In the genomic region with DNA sequence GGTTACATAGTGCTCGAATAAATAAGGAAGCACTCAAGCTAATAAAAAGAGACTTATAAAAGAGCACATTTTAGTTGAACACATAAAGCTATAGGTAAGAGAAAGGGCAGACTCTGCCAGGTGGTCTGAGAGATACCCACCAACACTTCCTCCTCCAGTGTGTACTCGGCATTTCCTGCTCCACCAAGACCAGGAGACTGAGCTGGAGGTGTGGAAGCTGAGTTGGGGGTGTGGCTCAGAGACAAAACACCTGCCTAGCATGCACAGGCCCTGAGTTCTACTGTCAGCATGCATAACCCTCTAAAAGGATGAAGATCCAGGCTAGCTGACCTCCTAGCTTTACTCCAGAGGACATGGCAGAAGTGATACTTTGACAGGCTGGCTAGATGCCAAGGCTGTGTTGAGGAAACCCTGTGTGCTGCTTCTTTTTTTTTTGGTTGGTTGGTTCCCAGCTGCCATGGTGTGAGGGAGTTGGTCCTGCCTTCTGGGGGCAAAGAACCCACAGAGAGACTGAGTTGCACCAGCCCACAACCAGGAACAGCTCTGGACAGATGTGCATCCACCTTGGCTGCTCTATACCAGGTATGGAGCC, we compare ENCODE assay signal across 9 mouse cellular contexts. TPM values are rescaled to one million over a fixed set of nuclear protein-coding genes. Genes with fewer than 3 reads are reported as not detected.
DNase-seq lines count a peak whose midpoint lies in the region; ATAC-seq and TF ChIP-seq lines count a peak whose summit lies in the region.
"Had no signal": no experiment of that assay in that cellular context is flagged by ENCODE, and none has a peak within 500 bp of the region (broad histone marks: within the 10 kb centered on the region; RNA-seq: fewer than 3 reads in every experiment).

No protein-coding gene starts in this region.

- H3K36me3 ChIP-seq in G1E (replicated peaks): peaks cover 3% of the 10 kb centered on the region
- H3K36me3 ChIP-seq: embryonic facial prominence, embryonic 13.5 days had no signal

- peak; percentile 56 to 67 for DNase-seq in kidney, postnatal 25 days
- no peak for DNase-seq in kidney, adult 11 months
- no peak for DNase-seq in G1E (ENCODE audit: low spot score)
- peak; percentile 39 to 79 for DNase-seq in spleen, postnatal 10 days (ENCODE audit: low spot score in 2 of 2)
- no peak for DNase-seq in frontal cortex, postnatal 36 days (ENCODE audit: low spot score in 2 of 2)
- DNase-seq in left cerebral cortex, postnatal 4 days: no peak
- DNase-seq: gastrocnemius, postnatal 25 days had no signal

- H3K4me3 ChIP-seq in G1E (ENCODE audit: low read depth, low read length): peak overlapping the region; percentile 31; the same call in 1 of the 2 replicates
- H3K4me3 ChIP-seq: embryonic facial prominence, embryonic 13.5 days had no signal

- TF ChIP-seq CTCF in G1E (IDR thresholded peaks at IDR 0.05; ENCODE audit: low read depth, low read length): no peak

- H3K27me3 ChIP-seq in G1E (ENCODE audit: insufficient read depth, low read length): no peaks in the 10 kb centered on the region

- intact Hi-C loops in left cerebral cortex, postnatal 4 days (cut with DNase I): loop anchor here (10.0 kb wide), 1 partner anchor 235 kb away; a partner anchor contains a TSS

- H3K9me3 ChIP-seq in G1E (replicated peaks): no peaks in the 10 kb centered on the region
- H3K9me3 ChIP-seq: embryonic facial prominence, embryonic 13.5 days had no signal

- H3K4me1 ChIP-seq in G1E (ENCODE audit: insufficient read depth, low read depth, low read length): peaks cover 66% of the 10 kb centered on the region

- ATAC-seq in G1E (ENCODE audit: extremely low read depth, insufficient number of reproducible peaks, low FRiP score, poor library complexity, severe bottlenecking): no peak
- 0 out of 2 replicates have a peak, but pooled peaks have one; percentile 0 for ATAC-seq in common myeloid progenitor, adult 5-6 weeks (replicated peaks; ENCODE audit: low read depth, poor library complexity, severe bottlenecking)

RNA-seq across cellular contexts. Expression of a gene that starts 1.2 kb away (rescaled TPM):
- total RNA-seq in G1E (2014; fragmentation: Nextera tagmentation) (121 and 123 TPM in 2 replicates), G1E (2017) (67.3 and 75.9 TPM in 2 replicates)
- 24.8 and 42.1 TPM in 2 replicates for polyA plus RNA-seq in G1E (2012)
- total RNA-seq in common myeloid progenitor, adult 5-6 weeks (2017): 39.6 and 40.4 TPM in 2 replicates
- 10 to 100 TPM; 15.5 to 16.6 TPM for total RNA-seq in left cerebral cortex, postnatal 4 days (2021)

RNA-seq across cellular contexts. Expression of a gene that starts 19.6 kb away (rescaled TPM):
- total RNA-seq in G1E (2014; fragmentation: Nextera tagmentation): not detected in 2 replicates
- total RNA-seq in G1E (2017): 0.05 TPM in 1 of 2 replicates, not detected in the other
- not detected in 2 replicates for polyA plus RNA-seq in G1E (2012)
- not detected in 2 replicates for total RNA-seq in common myeloid progenitor, adult 5-6 weeks (2017)
- total RNA-seq in left cerebral cortex, postnatal 4 days (2021): under 1 TPM; 0.10 to 0.12 TPM
- total RNA-seq: gastrocnemius, postnatal 25 days had no signal
- polyA plus RNA-seq: embryonic facial prominence, embryonic 13.5 days had no signal

Comparison
In these comparisons a context has a peak if more than half of its experiments do, and no peak if none do; other contexts are left out.
1. DNase-seq: peak in kidney, postnatal 25 days (2 of 2) and spleen, postnatal 10 days (2 of 2); none in kidney, adult 11 months (single experiment), G1E (single experiment), frontal cortex, postnatal 36 days (0 of 2) and left cerebral cortex, postnatal 4 days (single experiment).